In genomic region chr14:22548286-22548685, GRCm38 (mm10) we compare ENCODE assay signal across 18 mouse cellular contexts.
"Had no signal": no experiment of that assay in that cellular context is flagged by ENCODE, and none has a peak within 500 bp of the region (broad histone marks: within the 10 kb centered on the region; RNA-seq: fewer than 3 reads in every experiment).

No protein-coding gene starts in this region.

- H3K36me3 ChIP-seq: midbrain, embryonic 12.5 days; neural tube, embryonic 13.5 days; neural tube, embryonic 15.5 days had no signal

- DNase-seq: lung, adult 18-20 months; lung, embryonic 14.5 days; lung, postnatal 10 days; lung, postnatal 4 days; retina, postnatal 1 day; right cerebral cortex, adult 18-20 months; right cerebral cortex, postnatal 25 days; right cerebral cortex, postnatal 4 days; spleen, adult 18-20 months; thymus, adult 18-20 months; thymus, postnatal 25 days; thymus, postnatal 4 days had no signal

- ATAC-seq: midbrain, embryonic 16.5 days had no signal

- H3K27me3 ChIP-seq: neural tube, embryonic 13.5 days; neural tube, embryonic 15.5 days had no signal

- H3K4me2 ChIP-seq: lung, embryonic 14.5 days; midbrain, embryonic 12.5 days; neural tube, embryonic 13.5 days; neural tube, embryonic 15.5 days had no signal

- H3K4me3 ChIP-seq: midbrain, embryonic 12.5 days; myocyte; neural tube, embryonic 13.5 days; neural tube, embryonic 15.5 days had no signal

- H3K9me3 ChIP-seq: midbrain, embryonic 12.5 days; neural tube, embryonic 13.5 days; neural tube, embryonic 15.5 days had no signal

- H3K27ac ChIP-seq: liver, embryonic 14.5 days; midbrain, embryonic 12.5 days; neural tube, embryonic 13.5 days; neural tube, embryonic 15.5 days had no signal

- H3K9ac ChIP-seq: liver, embryonic 14.5 days; lung, embryonic 14.5 days; midbrain, embryonic 12.5 days; neural tube, embryonic 13.5 days; neural tube, embryonic 15.5 days had no signal
